Mouse (Mus musculus) frontal cortex, postnatal 25 days (tissue): ENCODE measurements at regions not wholly inside any gene's neighbourhood (a gene's known extent, or its start where the extent isn't known, plus 50 kb on each side); places are given as distances from the start of the nearest gene placed in this dataset.

Experiments used
- DNase-seq, 2 experiments: peaks; one replicate each; pipeline ENCODE4 v3.0.0; 2022; ENCODE audit warnings: low spot score in 2 of 2

DNA sequence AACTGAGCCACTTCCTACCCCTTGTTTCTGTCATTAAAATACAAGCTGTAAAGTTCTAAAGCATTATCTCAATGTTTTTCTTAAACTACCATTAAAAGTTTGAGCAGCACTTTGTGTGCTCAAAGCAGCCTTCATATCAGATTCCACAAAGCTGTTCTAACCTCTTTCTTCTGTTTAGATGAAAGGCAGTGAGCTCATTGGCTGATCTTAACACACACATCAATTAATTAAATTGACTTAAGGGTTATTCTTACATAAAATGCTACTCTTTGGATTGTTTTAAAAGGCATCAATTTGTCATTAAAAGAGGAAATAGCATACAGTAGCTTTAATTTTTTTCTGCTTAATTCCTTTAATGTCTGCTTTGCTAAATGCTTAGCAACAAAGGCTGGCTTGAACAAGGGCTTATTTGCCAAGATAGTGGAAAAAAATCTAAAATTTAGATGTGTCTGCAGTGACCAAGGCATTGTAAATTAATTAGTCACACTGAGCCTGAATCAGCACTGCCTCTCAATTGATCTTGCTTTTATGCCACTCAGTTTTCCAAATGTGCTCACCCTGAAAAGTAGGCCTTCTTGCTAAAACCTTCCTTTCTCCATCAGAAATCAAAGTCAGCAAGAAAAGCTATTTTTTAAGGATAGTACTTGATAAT is 777.5 kb downstream of the Tmem114 start:
- DNase-seq, result no peak

DNA sequence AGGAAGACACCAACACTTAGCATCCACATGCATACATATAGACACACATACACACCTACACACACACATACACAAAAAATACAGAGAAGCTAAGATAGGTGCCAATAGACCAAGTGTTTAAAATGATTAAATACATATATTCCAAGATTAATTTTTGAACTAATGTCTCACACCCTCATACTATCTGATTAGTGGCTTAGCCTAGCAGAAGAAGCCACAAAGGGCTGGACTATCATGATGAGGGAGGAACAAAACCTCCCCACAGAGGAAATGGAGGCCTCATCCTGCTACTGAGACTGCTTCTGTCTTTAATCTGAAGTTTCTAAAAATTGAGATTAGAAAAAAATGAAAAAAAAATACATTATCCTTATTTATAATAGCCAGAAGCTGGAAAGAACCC is 780.6 kb downstream of the Tmem114 start:
- DNase-seq, result no peak

DNA sequence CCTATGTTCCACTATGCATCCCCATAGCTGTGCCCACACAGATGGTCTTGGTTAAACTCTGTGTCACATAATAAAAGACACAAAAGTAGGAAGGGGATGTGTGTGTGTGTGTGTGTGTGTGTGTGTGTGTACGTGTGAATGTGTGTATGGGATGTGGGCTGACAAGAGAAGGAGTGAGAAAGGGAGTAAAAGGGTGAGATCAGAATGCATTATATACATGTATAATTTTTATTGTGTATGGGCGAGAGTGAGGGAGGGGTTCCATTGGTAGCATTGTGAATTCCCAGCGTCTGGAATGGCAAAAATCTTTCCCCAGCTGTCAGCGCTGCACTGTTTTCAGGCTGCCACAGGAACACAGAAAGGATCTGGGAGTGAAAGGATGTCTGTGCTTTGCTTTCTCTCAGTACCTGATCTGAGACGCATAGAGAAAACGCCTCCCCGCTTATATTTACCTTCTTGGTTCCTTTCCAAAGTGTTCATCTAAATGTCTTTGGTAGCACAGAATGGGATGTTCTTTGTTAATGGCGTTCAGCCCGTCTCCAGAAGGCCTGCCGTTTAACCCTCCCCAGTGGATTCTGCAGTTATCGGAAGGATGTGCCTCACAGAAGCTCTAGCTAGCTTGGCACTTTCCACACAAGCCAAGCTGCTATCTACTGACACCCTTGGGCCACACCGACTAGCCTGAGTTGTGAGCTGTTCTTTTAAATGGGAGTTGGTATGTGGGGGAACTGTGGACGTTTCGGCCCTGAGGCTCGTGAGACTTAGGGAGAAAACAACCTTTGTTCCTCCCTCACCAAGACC is 785.8 kb downstream of the Tmem114 start:
- no peak for DNase-seq

DNA sequence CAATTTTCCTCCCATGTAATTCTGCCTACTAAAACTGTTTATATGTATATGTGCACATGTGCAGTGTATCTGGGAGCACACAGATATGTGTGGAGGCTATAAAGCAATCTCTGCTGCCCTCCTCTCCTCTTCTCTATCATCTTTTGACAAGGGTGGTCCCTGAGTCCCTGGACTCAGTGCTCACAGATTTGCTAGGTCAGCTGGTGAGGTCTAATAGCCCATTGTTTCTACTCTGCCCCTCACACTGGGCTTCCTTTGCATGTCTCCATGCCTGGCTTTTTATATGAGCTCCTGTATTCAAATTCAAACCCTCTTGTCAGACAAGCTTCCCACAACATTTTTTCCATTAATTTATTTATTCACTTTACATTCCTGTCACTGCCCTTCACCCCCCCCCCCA is 786.9 kb downstream of the Tmem114 start:
- no peak for DNase-seq

DNA sequence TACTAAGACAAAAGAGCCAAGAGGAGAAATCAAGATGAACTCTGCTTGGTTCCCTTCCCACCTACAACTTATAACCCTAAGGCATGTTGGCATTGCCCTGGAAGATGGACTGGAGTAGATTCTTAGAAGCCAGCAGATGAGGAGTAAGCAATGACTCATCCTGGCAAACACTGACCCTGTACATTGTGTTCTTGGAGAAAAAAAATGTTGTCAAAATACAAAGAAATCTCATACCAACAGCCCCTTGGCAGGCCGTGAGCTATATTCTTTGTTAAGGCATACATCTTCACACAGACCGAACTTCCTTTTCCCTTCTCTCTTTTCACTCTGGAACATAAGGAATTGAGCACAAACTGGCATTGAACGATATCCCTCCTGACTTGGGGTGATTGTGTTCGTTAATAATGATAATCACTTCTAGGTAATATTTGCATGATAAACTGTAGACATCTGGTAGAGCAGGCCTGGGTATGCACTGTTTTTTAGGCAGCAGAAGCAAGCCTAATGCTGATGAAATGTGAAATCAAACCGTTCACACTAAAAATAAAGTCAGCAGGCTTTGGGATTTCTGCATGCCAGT is 787.7 kb downstream of the Tmem114 start:
- DNase-seq, result no peak

DNA sequence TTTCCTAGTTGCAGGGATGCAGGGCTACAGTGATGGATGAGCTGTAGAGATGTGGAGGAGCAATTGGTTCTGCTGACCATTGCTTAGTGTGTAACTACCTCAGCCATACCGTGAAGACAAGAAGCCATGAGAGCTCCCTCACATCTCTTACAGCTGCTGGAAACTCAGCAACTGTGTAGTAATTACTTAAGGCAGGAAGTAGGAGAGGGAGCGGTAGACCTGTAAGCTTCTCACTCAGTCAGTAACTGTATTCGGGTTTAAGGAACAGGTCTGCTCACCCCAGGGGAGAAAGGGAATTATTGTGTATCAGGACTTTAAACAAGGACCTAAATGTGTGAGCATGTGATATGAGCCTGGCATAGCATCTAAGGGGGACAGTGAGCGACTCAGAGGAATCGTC is 788.6 kb downstream of the Tmem114 start:
- DNase-seq, result no peak

DNA sequence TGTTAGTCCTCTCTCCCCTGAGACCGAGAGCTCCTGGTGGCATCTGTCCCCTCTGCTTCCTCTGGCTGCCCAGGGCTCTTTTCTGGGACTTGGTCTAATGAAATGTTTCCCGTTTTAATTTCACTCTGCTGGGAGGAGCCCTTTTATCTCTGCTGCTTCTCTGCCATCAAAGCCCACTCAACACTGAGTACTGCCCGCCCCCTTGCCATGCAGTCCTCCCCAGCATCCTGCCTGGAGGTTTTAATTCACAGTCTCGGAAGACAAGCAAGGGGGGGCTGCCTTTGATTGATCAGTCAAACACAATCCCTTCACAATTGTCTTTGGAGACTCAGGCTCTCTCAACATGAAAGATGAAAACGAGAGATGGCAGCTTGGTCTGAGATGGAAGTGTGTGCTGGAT is 792.5 kb downstream of the Tmem114 start:
- DNase-seq, result no peak

DNA sequence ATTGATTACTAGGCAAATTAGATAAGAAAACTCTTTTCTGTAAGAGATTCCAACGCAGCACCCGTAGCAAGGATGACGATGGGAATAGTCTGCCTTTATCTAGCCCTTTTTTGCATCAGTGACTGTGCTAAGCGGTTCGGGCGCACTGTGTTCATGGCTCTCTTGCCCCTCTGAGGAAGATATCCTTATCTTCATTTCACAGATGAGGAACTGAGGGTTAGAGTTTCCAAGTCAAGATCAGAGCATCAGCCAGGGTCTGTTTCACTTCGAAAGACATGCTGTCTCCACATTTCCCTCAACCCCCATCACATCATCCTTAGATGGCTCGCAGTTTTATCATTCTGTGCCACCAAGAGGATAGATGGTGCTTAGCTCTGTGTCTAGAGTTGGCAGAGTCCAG is 796.6 kb downstream of the Tmem114 start:
- no peak for DNase-seq

DNA sequence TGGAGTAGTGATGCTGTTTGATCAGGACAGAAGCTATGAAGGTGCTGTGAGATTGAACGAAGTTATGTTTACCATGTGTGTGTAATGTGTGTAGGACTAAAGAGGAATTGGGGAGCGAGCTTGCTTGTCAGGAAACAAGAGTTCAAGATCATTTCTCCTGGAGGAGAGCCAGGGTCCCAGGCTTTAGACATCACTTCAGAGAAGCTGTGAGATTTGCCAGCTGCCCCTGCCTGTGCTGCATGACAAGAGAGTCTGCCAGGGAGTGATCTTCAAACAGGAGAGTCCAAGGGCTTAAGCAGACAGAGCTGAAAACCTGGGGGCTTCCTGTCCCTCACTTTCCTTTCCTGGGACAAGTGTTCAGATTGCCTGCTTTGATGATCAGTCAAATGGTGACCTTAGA is 818.3 kb downstream of the Tmem114 start:
- no peak for DNase-seq

DNA sequence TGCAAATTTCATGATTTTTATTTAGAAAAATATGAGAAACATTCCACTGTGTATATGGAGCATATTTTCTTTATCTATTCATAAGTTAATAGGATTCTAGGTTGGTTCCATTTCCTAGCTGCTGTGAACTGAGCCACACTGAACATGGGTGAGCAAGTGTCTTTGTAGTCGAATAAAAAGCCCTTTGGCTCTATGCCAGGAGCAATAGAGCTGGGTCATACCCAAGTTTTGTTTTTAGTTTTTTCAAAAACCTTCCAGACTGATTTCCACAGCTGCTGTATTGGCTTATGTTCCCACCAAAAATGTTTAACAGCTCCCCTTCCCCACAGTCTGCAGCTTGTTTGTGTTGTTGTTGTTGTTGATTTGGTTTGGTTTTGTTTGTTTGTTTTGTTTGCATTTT is 822.5 kb downstream of the Tmem114 start:
- no peak for DNase-seq

DNA sequence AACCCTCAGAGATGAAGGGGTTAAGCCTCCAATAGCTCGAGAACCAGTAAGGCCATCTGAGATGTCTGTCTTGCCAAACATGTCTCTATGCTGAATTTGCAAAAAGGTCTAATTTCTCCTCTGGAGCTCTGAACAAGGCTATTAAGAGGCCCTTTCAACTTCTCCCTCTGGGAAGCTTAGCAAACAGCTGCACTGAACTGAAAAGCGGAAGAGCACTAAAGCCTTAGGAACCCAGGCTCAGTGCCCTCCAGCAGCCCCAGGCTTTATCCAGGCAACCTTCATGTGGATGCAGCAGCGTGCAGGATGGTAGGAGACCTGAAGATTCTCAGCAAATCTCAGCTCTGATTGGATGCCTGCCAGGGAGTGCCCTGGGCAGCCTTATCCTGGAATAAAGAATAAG is 850.1 kb downstream of the Tmem114 start:
- DNase-seq, result no peak

DNA sequence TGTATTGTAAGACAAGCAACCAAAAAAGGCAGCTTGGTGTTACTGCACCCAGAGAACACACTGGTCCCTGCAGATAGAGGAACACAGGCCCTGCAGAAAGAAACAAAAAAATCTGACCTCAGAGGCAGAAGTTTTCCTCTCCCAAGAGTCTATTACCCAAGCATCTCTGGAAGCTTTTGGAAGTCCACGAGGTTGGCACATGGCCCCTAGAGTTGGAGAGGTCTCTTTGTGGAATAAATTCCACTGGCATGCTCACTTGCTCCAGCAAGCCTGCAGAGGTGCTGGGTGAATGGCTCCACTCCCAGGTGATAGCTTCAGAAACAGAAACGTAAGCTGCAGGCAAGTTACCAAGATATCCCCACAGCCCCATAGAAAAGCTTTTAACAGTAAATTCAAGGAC is 864.1 kb downstream of the Tmem114 start:
- DNase-seq, result no peak

DNA sequence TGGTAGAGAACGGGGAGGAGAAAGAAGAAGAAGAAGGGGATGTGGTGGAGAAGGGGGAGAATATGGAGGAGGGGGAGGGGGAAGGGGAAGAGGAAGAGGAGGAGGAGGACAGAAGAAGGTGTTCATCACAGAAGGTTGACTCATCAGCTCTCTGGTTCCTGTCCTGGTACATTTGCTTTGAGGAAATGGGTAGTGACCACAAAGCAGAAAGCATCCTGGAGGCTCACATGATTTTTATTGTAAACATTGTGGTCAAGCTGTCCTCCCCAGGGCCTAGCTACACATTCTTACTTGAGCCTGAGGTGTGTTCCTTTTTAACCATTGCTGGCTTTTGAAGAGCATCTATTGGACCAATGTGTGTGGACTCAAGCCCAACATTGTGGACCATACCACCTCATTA is 865.8 kb downstream of the Tmem114 start:
- no peak for DNase-seq

DNA sequence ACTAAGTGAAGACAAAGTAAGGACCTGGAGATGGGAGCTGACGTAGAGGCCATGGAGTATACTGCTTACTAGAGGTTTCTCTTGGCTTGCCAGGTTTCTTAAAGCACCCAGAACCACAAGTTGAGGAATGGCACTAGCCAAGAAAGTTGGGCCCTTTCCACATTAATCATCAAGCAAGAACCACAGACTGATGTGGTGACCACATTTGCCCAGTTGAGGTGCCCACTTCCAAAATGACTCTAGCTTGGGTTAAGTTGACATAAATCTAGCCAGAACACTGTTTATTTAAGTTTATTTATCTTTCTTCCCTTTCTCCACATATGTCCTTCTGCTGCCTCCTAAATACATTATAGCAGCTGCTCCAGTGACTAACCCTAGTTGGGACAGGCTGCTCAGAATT is 866.3 kb downstream of the Tmem114 start:
- DNase-seq, result no peak

DNA sequence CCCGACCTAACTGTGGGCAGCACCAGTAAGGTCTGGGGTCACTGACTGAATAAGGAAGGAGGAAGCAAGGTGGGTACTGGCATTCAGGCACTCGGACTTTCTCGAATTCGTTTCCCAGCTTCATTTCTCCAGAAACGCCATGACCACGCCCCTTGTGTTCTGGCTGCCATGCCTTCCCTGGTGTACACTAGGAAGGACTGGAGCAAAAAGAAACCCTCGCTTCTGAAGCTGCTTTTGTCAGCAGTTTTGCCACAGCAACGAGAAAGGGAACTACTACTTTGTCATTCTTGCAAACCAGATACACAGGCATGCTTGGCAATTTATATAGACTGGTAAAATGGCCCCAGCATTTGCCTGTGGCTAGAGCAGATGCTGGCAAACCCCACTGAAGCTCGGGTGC is 869.0 kb downstream of the Tmem114 start:
- DNase-seq, result no peak

DNA sequence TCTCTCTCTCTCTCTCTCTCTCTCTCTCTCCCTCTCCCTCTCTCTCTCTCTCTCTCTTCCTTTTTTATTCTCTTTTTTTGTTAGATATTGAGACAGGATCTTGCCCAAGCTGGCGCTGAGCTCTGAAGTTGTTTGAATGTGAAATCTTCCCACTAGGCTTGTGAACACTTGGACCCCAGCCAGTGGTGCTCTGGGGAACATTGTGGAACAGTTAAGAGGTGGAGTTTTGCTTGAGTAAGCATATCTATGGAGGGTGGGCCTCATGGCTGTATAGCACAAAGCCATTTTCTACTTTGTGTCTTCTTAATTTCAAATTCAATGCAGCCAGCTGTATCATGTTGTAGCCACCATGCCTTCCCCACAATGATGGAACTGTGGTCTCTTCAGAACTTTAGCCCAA is 875.4 kb downstream of the Tmem114 start:
- DNase-seq, result no peak

DNA sequence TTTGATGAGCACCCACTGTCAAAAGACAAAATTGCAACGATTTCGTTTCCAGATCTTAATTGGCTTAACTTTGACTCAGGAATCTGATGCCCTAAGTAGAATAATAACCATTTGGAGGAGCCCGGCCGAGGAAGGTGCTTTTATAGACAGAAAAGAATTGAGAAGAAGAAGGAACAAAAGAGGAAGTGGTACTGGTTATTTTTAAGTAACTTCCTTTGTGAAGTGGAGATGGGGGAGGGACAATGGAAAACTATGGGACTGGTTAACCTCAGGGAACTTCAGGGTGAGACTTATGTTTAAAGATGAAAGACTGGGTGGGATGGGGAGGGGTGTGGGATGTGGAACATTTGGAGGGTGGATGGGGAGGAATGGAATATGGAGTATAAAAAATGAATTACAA is 880.9 kb downstream of the Tmem114 start:
- DNase-seq, result no peak

DNA sequence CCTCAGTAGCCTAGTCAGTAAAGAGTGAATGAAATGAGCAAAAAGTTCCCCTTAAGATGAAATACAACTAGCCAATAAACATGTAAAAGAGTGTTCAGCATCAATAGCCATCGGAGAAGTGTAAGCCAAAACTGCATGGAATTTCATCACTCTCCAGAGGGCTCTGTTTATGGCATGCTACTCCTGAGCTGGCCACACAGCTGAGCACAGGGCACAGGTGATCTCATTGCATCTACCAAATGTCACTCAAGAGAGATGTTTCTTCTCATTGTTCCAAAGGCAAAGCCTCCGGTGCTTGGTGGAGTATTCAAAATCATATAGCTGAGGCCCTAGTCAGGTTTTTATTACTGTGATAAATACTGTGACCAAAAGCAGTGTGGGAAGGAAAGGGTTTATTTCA is 895.1 kb downstream of the Tmem114 start:
- no peak for DNase-seq

DNA sequence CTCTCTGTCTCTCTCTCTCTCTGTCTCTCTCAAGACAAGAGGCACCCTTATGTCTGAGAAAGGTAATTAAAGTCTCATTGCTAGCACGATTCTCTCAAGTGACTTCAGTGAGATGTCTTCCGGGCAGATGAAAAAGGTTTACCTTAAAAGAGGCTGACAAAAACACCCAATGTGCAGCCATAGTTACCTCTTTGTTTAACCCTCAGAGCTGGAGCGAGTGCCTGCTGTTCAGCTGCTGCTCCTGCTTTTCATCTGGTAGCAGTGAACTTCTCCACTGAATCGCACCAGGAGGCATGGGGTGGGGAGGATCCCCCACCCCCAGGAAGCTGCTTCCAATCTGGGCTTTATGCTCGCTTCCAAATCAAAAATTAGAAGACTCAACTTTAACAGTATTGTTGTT is 896.0 kb downstream of the Tmem114 start:
- no peak for DNase-seq

DNA sequence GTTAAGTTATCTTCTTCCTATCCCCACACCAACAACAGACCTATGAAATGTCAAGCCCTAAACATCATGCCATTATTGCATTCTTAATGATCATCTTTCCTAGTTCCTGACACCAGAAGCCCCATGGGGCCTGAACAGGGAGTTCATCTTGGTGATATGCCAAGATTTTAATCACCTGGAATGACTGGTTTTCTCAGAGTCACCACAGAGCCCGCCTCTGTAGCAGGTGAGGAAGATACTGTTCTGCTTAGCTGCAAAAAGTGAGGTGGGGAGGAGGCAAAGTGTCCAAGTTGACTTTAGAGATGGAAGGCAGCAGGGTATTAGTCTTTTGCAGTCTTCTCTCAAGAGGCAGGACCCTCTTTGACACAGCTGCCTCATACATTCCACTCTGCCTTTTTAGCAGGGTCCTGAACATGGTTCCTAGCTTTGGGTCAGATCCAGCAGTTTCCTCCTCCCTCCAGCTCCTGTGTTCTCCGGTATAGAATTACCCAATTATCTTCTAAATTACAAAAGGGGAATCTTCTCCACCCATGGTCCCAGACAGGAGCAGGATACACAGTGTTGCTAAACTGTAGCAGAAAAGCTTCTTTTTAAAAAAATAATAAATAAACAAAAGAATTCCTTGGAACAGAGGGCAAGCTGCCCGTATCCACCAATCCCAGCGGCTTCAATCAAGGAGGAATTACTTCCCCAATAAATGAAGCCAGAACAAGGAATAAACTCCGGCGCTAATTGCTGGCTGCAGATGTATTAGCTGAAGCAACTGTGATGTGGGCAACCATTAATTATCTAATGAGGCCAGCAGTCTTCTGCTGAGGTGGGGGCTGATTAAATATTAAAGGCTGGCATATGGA is 896.8 kb downstream of the Tmem114 start:
- DNase-seq, result no peak

DNA sequence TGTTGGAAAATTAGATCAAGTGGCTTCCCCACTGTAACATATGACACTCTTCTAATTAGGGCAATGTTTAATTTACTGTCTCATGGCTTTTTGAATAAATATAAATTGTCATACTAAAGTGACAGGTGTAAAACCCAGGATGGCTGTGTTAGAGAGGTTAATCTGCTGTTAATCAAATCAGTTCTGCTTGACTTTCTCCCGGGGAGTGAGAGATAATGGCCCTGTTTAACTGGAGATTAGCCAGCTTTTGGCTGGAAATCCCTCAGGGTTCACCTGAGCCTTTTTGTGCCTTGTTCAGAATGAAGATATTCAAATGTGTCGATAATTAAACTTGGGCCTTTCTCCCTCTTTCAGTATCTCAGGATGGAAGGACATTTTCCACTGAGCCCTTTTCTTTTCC is 906.2 kb downstream of the Tmem114 start:
- DNase-seq, result no peak
